Mouse (Mus musculus): ENCODE measurements around the gene Polr1a. TPM values are rescaled to one million over a fixed set of nuclear protein-coding genes. Genes with fewer than 3 reads are reported as not detected.

Polr1a gene
- total and polyA plus RNA-seq, 3 experiments = 50.2 to 126 (median 73.7) TPM

- dilution Hi-C loops (cut with MboI; ENCODE audit: extremely low pct_ligation_motif_present, extremely low pct_unique_long_range_greater_than_20kb, low sequenced_read_pairs) (no loop called here), in situ Hi-C loops (cut with MboI; ENCODE audit: low pct_ligation_motif_present, low pct_unique_long_range_greater_than_20kb, low sequenced_read_pairs) (no loop called here)
- no peak overlapping the region for H3K4me2 ChIP-seq (ENCODE audit: insufficient read depth, low read depth, poor library complexity, severe bottlenecking)
- no peaks in the 10 kb centered on the region for H3K79me2 ChIP-seq (replicated peaks; ENCODE audit: control insufficient read depth, extremely low read depth, insufficient read depth, poor library complexity, severe bottlenecking)
- no peak overlapping the region for H3K4me3 ChIP-seq (replicated peaks in 1 of 3; ENCODE audit: low read depth in 2 of 3, low read length in 2 of 3, poor library complexity in 1 of 3)
- no peak for DNase-seq (ENCODE audit: extremely low read depth)
- no peak for TF ChIP-seq MEF2A (IDR thresholded peaks at IDR 0.05; ENCODE audit: borderline replicate concordance, low read depth, low read length)
- no peak for TF ChIP-seq CHD2 (IDR thresholded peaks at IDR 0.05; ENCODE audit: low read length)
- H3K27ac ChIP-seq (ENCODE audit: insufficient read depth, low read depth) = no peak overlapping the region
- no peaks in the 10 kb centered on the region for H3K27me3 ChIP-seq (replicated peaks)
- peaks cover 3 to 20% of the 10 kb centered on the region in 2 experiments; a peak in 2 of 4 replicates for H3K4me1 ChIP-seq (ENCODE audit: control insufficient read depth in 1 of 2, insufficient read depth in 2 of 2)
- no peak overlapping the region for H3K9ac ChIP-seq (ENCODE audit: insufficient read depth, low read depth)
- H3K9me3 ChIP-seq (replicated peaks; ENCODE audit: low read length) = peaks cover 3% of the 10 kb centered on the region
- H3K36me3 ChIP-seq (replicated peaks in 1 of 2; ENCODE audit: control insufficient read depth in 1 of 2, insufficient read depth in 1 of 2, low read length in 1 of 2) = no peaks in the 10 kb centered on the region
These were observed 98.8 kb downstream of the Polr1a start for GRCm38 (mm10) chr6:72007411-72008212.

GRCm38 (mm10) chr6:72008213-72008655, 99.4 kb downstream of the Polr1a start:
- dilution Hi-C loops (cut with MboI; ENCODE audit: extremely low pct_ligation_motif_present, extremely low pct_unique_long_range_greater_than_20kb, low sequenced_read_pairs) = no loop called here
- no peak overlapping the region for H3K9ac ChIP-seq (ENCODE audit: insufficient read depth, low read depth)
- H3K36me3 ChIP-seq (replicated peaks in 1 of 2; ENCODE audit: control insufficient read depth in 1 of 2, insufficient read depth in 1 of 2, low read length in 1 of 2) = no peaks in the 10 kb centered on the region
- H3K79me2 ChIP-seq (replicated peaks; ENCODE audit: control insufficient read depth, extremely low read depth, insufficient read depth, poor library complexity, severe bottlenecking) = no peaks in the 10 kb centered on the region
- no peaks in the 10 kb centered on the region for H3K27me3 ChIP-seq (replicated peaks)
- H3K27ac ChIP-seq (ENCODE audit: insufficient read depth, low read depth) = no peak overlapping the region
- DNase-seq (ENCODE audit: extremely low read depth) = no peak
- TF ChIP-seq RCOR1 (conservative IDR thresholded peaks at IDR 0.05; ENCODE audit: low read depth, low read length) (no peak), POLR2AphosphoS2 (IDR thresholded peaks at IDR 0.05; ENCODE audit: low read depth, low read length) (no peak), MAFK (IDR thresholded peaks at IDR 0.05; ENCODE audit: insufficient replicate concordance, low read length) (no peak), MXI1 (IDR thresholded peaks at IDR 0.05; ENCODE audit: low read depth, low read length) (no peak), CHD1 (IDR thresholded peaks at IDR 0.05; ENCODE audit: low read depth, low read length) (no peak), MAX (IDR thresholded peaks at IDR 0.05; ENCODE audit: low read length) (no peak), NRF1 (IDR thresholded peaks at IDR 0.05; ENCODE audit: low read depth, low read length) (no peak), TCF12 (IDR thresholded peaks at IDR 0.05; ENCODE audit: low read depth, low read length) (no peak), GABPA (IDR thresholded peaks at IDR 0.05; ENCODE audit: insufficient replicate concordance, low read depth, low read length) (no peak), KAT2A (IDR thresholded peaks at IDR 0.05; ENCODE audit: insufficient replicate concordance, low read length) (no peak), UBTF (IDR thresholded peaks at IDR 0.05; ENCODE audit: low read depth, low read length) (no peak), MYC (IDR thresholded peaks at IDR 0.05; ENCODE audit: low read depth, low read length) (no peak), MEF2A (IDR thresholded peaks at IDR 0.05; ENCODE audit: borderline replicate concordance, low read depth, low read length) (no peak), USF2 (conservative IDR thresholded peaks at IDR 0.05; ENCODE audit: low read depth, low read length) (no peak), SIN3A (IDR thresholded peaks at IDR 0.05; ENCODE audit: low read length) (no peak), EP300 (IDR thresholded peaks at IDR 0.05; ENCODE audit: low read length) (no peak), TBP (conservative IDR thresholded peaks at IDR 0.05; ENCODE audit: low read depth, low read length) (no peak), NELFE (IDR thresholded peaks at IDR 0.05; ENCODE audit: low read depth, low read length) (no peak), ETS1 (conservative IDR thresholded peaks at IDR 0.05; ENCODE audit: low read depth, low read length) (no peak)
- in situ Hi-C loops (cut with MboI; ENCODE audit: low pct_ligation_motif_present, low pct_unique_long_range_greater_than_20kb, low sequenced_read_pairs) = no loop called here
- H3K4me1 ChIP-seq (ENCODE audit: control insufficient read depth in 1 of 2, insufficient read depth in 2 of 2) = peaks cover 3 to 20% of the 10 kb centered on the region in 2 experiments; a peak in 2 of 4 replicates
- H3K9me3 ChIP-seq (replicated peaks; ENCODE audit: low read length) = peaks cover 3% of the 10 kb centered on the region
- no peak overlapping the region for H3K4me3 ChIP-seq (replicated peaks in 1 of 3; ENCODE audit: low read depth in 2 of 3, low read length in 2 of 3, poor library complexity in 1 of 3)
- no peak overlapping the region for H3K4me2 ChIP-seq (ENCODE audit: insufficient read depth, low read depth, poor library complexity, severe bottlenecking)
